Mouse (Mus musculus): ENCODE results near the gene Ifna7. TPM values are rescaled to one million over a fixed set of nuclear protein-coding genes. Genes with fewer than 3 reads are reported as not detected.
"Not testable (repeated sequence)": the region's sequence is repeated elsewhere in the genome, so short reads cannot be mapped to it uniquely, and the experiment has no call there.

The Ifna7 gene
- polyA plus RNA-seq (2016; fragmentation: Nextera tagmentation; extraction: Ambion mirVana): not detected in 2 replicates

DNA sequence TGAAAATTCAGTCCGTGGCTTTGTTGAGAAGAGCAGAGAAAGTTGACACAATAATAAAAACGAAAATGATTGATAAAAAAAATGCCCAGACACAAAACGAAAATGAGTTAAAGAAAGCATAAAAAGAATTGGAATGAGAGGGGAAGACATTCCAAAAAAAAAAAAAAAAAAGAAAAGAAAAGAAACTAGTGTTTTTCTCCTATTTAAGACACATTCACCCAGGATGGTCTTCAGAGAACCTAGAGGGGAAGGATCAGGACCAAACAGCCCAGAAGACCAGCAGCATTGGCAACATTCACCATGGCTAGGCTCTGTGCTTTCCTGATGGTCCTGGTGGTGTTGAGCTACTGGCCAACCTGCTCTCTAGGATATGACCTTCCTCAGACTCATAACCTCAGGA is at the start of gene Ifna7:
Ifna7 (plus strand) TSS at position 301 of the 400 bp plus-strand sequence.
- H3K4me3 ChIP-seq: no peak within 1 kb of the TSS
- WGBS: 70% methylated on average over 3 of the region's 3 CpGs

DNA sequence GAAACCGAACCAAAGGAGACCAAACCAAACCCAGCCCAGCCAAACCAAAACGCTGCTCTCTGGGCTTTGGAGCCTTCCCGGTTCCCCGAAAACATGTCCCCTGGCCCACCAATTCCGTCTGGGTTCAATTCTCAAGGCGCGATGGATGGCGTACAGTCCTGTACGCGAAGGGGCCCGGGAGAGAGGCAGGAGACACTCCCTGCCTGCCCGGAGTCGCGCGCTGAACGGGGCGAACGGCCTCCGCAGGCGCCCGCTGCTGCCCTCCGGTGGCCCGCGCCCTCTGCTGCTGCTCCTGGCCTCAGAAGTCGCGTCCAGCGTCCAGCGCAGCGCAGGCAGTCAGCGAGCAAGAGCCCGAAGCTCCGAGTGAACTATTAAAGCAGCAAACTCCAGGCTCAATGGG is 42.5 kb upstream of the Ifna7 start, which contains the start of gene Gm13290:
Gm13290 (plus strand) TSS at position 301 of the 400 bp plus-strand sequence.
- H3K4me1 ChIP-seq; DNase-seq (ENCODE audit: extremely low spot score, low spot score); H3K4me3 ChIP-seq; H3K9me3 ChIP-seq; H3K36me3 ChIP-seq (replicated peaks); H3K27ac ChIP-seq; H3K27me3 ChIP-seq (ENCODE audit: poor library complexity, severe bottlenecking): not testable (repeated sequence)
- no CpG with 5 or more reads among the region's 32 CpGs for WGBS

More for the DNA sequence above, at the start of gene Ifna7:
- no peak for DNase-seq (ENCODE audit: extremely low spot score, low spot score)
- no peaks in the 10 kb centered on the region for H3K4me1 ChIP-seq
- H3K27ac ChIP-seq: no peak within 1 kb of the TSS
- no peaks in the 10 kb centered on the region for H3K9me3 ChIP-seq
- no peaks in the 10 kb centered on the region for H3K36me3 ChIP-seq (replicated peaks)
- no peaks in the 10 kb centered on the region for H3K27me3 ChIP-seq (ENCODE audit: poor library complexity, severe bottlenecking)

DNA sequence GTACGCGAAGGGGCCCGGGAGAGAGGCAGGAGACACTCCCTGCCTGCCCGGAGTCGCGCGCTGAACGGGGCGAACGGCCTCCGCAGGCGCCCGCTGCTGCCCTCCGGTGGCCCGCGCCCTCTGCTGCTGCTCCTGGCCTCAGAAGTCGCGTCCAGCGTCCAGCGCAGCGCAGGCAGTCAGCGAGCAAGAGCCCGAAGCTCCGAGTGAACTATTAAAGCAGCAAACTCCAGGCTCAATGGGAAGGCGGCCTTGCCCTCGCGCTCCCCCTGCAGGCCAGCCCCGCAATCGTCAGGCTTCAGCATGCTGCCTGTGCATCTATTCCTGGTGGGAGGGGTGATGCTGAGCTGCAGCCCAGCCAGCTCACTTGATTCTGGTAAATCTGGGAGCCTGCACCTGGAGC is 39.4 kb upstream of the Ifna7 start, which contains the start of gene Gm13289:
Gm13289 (plus strand) TSS at position 301 of the 400 bp plus-strand sequence.
- H3K27ac ChIP-seq; H3K4me3 ChIP-seq; H3K4me1 ChIP-seq; H3K27me3 ChIP-seq (ENCODE audit: poor library complexity, severe bottlenecking); DNase-seq (ENCODE audit: extremely low spot score, low spot score); H3K36me3 ChIP-seq (replicated peaks); H3K9me3 ChIP-seq: not testable (repeated sequence)
- WGBS: no CpG with 5 or more reads among the region's 29 CpGs

DNA sequence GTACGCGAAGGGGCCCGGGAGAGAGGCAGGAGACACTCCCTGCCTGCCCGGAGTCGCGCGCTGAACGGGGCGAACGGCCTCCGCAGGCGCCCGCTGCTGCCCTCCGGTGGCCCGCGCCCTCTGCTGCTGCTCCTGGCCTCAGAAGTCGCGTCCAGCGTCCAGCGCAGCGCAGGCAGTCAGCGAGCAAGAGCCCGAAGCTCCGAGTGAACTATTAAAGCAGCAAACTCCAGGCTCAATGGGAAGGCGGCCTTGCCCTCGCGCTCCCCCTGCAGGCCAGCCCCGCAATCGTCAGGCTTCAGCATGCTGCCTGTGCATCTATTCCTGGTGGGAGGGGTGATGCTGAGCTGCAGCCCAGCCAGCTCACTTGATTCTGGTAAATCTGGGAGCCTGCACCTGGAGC is 36.5 kb upstream of the Ifna7 start, which contains the start of gene Gm13272:
Gm13272 (plus strand) TSS at position 301 of the 400 bp plus-strand sequence.
- WGBS: no CpG with 5 or more reads among the region's 29 CpGs

DNA sequence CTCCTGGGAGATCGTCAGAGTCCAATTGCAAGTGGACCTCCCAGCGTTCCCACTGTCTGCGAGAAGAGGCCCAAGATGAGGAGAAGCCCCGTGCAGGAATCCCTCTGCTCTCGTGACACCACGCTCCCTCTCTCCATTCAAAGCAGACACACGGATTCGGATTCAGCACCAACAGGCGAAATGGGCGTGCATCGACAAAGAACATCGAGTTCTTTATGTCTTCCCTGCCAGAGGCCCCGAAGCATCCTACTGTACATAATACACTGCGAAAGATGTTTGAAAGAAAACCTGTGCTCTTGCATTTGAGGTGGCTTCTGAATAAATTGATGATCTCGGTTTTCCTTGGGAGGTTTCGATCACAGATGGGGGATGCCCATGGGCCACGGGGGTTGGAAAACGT is 35.7 kb upstream of the Ifna7 start:
- not testable (repeated sequence) for H3K4me3 ChIP-seq; H3K27me3 ChIP-seq (ENCODE audit: poor library complexity, severe bottlenecking); H3K27ac ChIP-seq; H3K9me3 ChIP-seq; H3K4me1 ChIP-seq; DNase-seq (ENCODE audit: extremely low spot score, low spot score); H3K36me3 ChIP-seq (replicated peaks)
- 43% methylated on average over 16 of the region's 18 CpGs for WGBS

More for the DNA sequence above, 36.5 kb upstream of the Ifna7 start, which contains the start of gene Gm13272:
- H3K36me3 ChIP-seq (replicated peaks); H3K27ac ChIP-seq; H3K27me3 ChIP-seq (ENCODE audit: poor library complexity, severe bottlenecking); DNase-seq (ENCODE audit: extremely low spot score, low spot score); H3K9me3 ChIP-seq; H3K4me1 ChIP-seq; H3K4me3 ChIP-seq: not testable (repeated sequence)

DNA sequence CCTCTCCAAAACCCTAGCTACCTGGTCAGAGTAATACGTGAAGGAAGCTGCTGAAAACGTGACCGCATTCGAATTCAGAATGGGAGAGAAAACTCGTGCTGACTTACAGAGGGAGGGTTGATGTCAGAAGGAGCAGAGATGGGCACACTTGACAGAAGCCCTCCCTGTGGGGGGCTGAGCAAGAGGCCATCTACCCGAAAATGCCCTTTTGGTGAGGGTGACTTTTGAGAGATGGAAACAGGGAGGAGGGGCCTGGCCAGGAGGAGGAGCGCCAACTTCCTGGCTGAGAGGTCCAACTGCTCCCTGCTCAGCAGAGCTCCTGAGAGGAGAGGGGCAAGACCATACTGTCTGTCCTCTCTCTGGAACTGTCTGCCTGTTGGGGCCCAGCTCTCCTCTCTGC is 34.2 kb upstream of the Ifna7 start, which contains the start of gene Ifnz:
Ifnz (plus strand) TSS at position 301 of the 400 bp plus-strand sequence.
- H3K4me3 ChIP-seq: peak within 1 kb of the TSS; percentile 33; the same call in 1 of the 2 replicates
- H3K27ac ChIP-seq; H3K4me1 ChIP-seq; H3K36me3 ChIP-seq (replicated peaks); H3K9me3 ChIP-seq; H3K27me3 ChIP-seq (ENCODE audit: poor library complexity, severe bottlenecking); DNase-seq (ENCODE audit: extremely low spot score, low spot score): not testable (repeated sequence)
- WGBS: 17% methylated on average over 5 of the region's 7 CpGs

DNA sequence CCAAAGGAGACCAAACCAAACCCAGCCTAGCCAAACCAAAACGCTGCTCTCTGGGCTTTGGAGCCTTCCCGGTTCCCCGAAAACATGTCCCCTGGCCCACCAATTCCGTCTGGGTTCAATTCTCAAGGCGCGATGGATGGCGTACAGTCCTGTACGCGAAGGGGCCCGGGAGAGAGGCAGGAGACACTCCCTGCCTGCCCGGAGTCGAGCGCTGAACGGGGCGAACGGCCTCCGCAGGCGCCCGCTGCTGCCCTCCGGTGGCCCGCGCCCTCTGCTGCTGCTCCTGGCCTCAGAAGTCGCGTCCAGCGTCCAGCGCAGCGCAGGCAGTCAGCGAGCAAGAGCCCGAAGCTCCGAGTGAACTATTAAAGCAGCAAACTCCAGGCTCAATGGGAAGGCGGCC is 33.7 kb upstream of the Ifna7 start:
- not testable (repeated sequence) for H3K27ac ChIP-seq; H3K4me1 ChIP-seq; DNase-seq (ENCODE audit: extremely low spot score, low spot score); H3K36me3 ChIP-seq (replicated peaks); H3K27me3 ChIP-seq (ENCODE audit: poor library complexity, severe bottlenecking); H3K9me3 ChIP-seq
- WGBS: 0% methylated on average over 4 of the region's 31 CpGs
- peak overlapping the region; percentile 33; the same call in 1 of the 2 replicates for H3K4me3 ChIP-seq

DNA sequence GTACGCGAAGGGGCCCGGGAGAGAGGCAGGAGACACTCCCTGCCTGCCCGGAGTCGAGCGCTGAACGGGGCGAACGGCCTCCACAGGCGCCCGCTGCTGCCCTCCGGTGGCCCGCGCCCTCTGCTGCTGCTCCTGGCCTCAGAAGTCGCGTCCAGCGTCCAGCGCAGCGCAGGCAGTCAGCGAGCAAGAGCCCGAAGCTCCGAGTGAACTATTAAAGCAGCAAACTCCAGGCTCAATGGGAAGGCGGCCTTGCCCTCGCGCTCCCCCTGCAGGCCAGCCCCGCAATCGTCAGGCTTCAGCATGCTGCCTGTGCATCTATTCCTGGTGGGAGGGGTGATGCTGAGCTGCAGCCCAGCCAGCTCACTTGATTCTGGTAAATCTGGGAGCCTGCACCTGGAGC is 30.6 kb upstream of the Ifna7 start, which contains the start of gene Gm13276:
Gm13276 (plus strand) TSS at position 301 of the 400 bp plus-strand sequence.
- H3K27ac ChIP-seq; H3K36me3 ChIP-seq (replicated peaks); H3K27me3 ChIP-seq (ENCODE audit: poor library complexity, severe bottlenecking); H3K9me3 ChIP-seq; H3K4me1 ChIP-seq; DNase-seq (ENCODE audit: extremely low spot score, low spot score); H3K4me3 ChIP-seq: not testable (repeated sequence)
- no CpG with 5 or more reads among the region's 27 CpGs for WGBS

DNA sequence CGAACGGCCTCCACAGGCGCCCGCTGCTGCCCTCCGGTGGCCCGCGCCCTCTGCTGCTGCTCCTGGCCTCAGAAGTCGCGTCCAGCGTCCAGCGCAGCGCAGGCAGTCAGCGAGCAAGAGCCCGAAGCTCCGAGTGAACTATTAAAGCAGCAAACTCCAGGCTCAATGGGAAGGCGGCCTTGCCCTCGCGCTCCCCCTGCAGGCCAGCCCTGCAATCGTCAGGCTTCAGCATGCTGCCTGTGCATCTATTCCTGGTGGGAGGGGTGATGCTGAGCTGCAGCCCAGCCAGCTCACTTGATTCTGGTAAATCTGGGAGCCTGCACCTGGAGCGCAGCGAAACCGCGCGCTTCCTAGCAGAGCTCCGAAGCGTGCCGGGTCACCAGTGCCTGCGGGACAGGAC is 27.6 kb upstream of the Ifna7 start, which contains the start of gene Gm13277:
Gm13277 (plus strand) TSS at position 231 of the 400 bp plus-strand sequence.
- H3K4me1 ChIP-seq; H3K4me3 ChIP-seq; DNase-seq (ENCODE audit: extremely low spot score, low spot score); H3K27me3 ChIP-seq (ENCODE audit: poor library complexity, severe bottlenecking); H3K27ac ChIP-seq; H3K36me3 ChIP-seq (replicated peaks); H3K9me3 ChIP-seq: not testable (repeated sequence)
- 3% methylated on average over 4 of the region's 28 CpGs for WGBS

DNA sequence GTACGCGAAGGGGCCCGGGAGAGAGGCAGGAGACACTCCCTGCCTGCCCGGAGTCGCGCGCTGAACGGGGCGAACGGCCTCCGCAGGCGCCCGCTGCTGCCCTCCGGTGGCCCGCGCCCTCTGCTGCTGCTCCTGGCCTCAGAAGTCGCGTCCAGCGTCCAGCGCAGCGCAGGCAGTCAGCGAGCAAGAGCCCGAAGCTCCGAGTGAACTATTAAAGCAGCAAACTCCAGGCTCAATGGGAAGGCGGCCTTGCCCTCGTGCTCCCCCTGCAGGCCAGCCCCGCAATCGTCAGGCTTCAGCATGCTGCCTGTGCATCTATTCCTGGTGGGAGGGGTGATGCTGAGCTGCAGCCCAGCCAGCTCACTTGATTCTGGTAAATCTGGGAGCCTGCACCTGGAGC is 24.8 kb upstream of the Ifna7 start, which contains the start of gene Gm13278:
Gm13278 (plus strand) TSS at position 301 of the 400 bp plus-strand sequence.
- H3K27me3 ChIP-seq (ENCODE audit: poor library complexity, severe bottlenecking); H3K4me3 ChIP-seq; H3K27ac ChIP-seq; DNase-seq (ENCODE audit: extremely low spot score, low spot score); H3K36me3 ChIP-seq (replicated peaks); H3K4me1 ChIP-seq; H3K9me3 ChIP-seq: not testable (repeated sequence)
- no CpG with 5 or more reads among the region's 28 CpGs for WGBS

DNA sequence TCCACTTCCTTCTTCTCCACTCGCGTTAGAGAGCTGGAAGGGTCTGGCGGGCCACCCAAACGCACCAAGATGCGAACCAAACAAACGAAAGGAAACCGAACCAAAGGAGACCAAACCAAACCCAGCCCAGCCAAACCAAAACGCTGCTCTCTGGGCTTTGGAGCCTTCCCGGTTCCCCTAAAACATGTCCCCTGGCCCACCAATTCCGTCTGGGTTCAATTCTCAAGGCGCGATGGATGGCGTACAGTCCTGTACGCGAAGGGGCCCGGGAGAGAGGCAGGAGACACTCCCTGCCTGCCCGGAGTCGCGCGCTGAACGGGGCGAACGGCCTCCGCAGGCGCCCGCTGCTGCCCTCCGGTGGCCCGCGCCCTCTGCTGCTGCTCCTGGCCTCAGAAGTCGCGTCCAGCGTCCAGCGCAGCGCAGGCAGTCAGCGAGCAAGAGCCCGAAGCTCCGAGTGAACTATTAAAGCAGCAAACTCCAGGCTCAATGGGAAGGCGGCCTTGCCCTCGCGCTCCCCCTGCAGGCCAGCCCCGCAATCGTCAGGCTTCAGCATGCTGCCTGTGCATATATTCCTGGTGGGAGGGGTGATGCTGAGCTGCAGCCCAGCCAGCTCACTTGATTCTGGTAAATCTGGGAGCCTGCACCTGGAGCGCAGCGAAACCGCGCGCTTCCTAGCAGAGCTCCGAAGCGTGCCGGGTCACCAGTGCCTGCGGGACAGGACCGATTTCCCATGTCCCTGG is 21.9 kb upstream of the Ifna7 start, which contains the start of gene Gm13275:
Gm13275 (plus strand) TSS at position 552 of the 740 bp plus-strand sequence.
- not testable (repeated sequence) for H3K36me3 ChIP-seq (replicated peaks); H3K4me1 ChIP-seq; H3K9me3 ChIP-seq; H3K27ac ChIP-seq; H3K4me3 ChIP-seq; DNase-seq (ENCODE audit: extremely low spot score, low spot score); H3K27me3 ChIP-seq (ENCODE audit: poor library complexity, severe bottlenecking)
- 0% methylated on average over 17 of the region's 52 CpGs for WGBS

DNA sequence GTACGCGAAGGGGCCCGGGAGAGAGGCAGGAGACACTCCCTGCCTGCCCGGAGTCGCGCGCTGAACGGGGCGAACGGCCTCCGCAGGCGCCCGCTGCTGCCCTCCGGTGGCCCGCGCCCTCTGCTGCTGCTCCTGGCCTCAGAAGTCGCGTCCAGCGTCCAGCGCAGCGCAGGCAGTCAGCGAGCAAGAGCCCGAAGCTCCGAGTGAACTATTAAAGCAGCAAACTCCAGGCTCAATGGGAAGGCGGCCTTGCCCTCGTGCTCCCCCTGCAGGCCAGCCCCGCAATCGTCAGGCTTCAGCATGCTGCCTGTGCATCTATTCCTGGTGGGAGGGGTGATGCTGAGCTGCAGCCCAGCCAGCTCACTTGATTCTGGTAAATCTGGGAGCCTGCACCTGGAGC is 18.9 kb upstream of the Ifna7 start, which contains the start of gene Gm13279:
Gm13279 (plus strand) TSS at position 301 of the 400 bp plus-strand sequence.
- H3K27ac ChIP-seq; H3K9me3 ChIP-seq; H3K4me1 ChIP-seq; DNase-seq (ENCODE audit: extremely low spot score, low spot score); H3K27me3 ChIP-seq (ENCODE audit: poor library complexity, severe bottlenecking); H3K4me3 ChIP-seq; H3K36me3 ChIP-seq (replicated peaks): not testable (repeated sequence)
- WGBS: no CpG with 5 or more reads among the region's 28 CpGs

DNA sequence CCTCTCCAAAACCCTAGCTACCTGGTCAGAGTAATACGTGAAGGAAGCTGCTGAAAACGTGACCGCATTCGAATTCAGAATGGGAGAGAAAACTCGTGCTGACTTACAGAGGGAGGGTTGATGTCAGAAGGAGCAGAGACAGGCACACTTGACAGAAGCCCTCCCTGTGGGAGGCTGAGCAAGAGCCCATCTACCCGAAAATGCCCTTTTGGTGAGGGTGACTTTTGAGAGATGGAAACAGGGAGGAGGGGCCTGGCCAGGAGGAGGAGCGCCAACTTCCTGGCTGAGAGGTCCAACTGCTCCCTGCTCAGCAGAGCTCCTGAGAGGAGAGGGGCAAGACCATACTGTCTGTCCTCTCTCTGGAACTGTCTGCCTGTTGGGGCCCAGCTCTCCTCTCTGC is 16.7 kb upstream of the Ifna7 start, which contains the start of gene Gm13285:
Gm13285 (plus strand) TSS at position 301 of the 400 bp plus-strand sequence.
- not testable (repeated sequence) for H3K27me3 ChIP-seq (ENCODE audit: poor library complexity, severe bottlenecking)
- WGBS: 14% methylated on average over 6 of the region's 7 CpGs

More for the DNA sequence above, 16.7 kb upstream of the Ifna7 start, which contains the start of gene Gm13285:
- H3K4me3 ChIP-seq; DNase-seq (ENCODE audit: extremely low spot score, low spot score); H3K4me1 ChIP-seq; H3K27ac ChIP-seq; H3K36me3 ChIP-seq (replicated peaks); H3K9me3 ChIP-seq: not testable (repeated sequence)
